ENCODE assay signal across 11 mouse cellular contexts in the genomic region with DNA sequence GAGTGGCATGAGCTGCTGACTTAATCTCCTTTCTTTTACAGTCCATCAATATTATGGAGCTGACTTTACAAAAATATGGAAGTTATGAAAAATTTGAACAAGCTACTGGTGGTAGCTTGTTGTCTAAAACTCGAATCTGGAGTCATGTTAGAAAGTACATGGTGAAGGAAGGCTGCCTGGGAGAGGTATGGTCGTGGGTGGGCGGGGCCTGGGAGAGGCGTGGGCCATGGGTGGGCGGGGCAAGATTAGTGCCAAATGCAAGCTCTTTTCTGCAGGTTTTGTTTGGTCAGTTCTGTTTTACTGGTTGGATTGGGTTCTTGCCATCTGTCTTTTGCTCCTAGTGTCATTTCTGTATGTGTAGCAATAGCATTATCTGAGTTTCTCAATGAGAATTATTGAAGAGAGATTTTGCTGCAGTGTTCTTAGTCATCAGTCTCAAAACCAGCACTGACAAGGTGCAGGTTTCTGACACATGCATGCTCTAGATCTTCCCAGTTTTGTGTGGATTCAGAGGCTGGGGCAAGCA. TPM values are rescaled to one million over a fixed set of nuclear protein-coding genes. Genes with fewer than 3 reads are reported as not detected.
A peak's percentile ranks its signal among the peaks of the same experiment; 100 is the strongest.
DNase-seq lines count a peak whose midpoint lies in the region; ATAC-seq and TF ChIP-seq lines count a peak whose summit lies in the region.
"Had no signal": no experiment of that assay in that cellular context is flagged by ENCODE, and none has a peak within 500 bp of the region (broad histone marks: within the 10 kb centered on the region; RNA-seq: fewer than 3 reads in every experiment).

No protein-coding gene starts in this region.

- peak; percentile 27 for DNase-seq in G1E (ENCODE audit: low spot score)
- DNase-seq in fat pad, adult 2 months (ENCODE audit: extremely low read depth, low read depth, low spot score): peak; percentile 39
- DNase-seq in liver, postnatal 0 days: peak; percentile 65
- DNase-seq in right cerebral cortex, postnatal 36 days (ENCODE audit: low spot score in 2 of 2): no peak

- WGBS in heart, embryonic 16.5 days: 35% methylated on average over 5 of the region's 5 CpGs
- 34% methylated on average over 5 of the region's 5 CpGs for WGBS in heart, embryonic 11.5 days (ENCODE audit: insufficient replicate concordance)
- WGBS in liver, postnatal 0 days (ENCODE audit: insufficient replicate concordance): 16% methylated on average over 5 of the region's 5 CpGs
- 50% methylated on average over 5 of the region's 5 CpGs for WGBS in neural tube, embryonic 15.5 days

- no peaks in the 10 kb centered on the region for H3K9me3 ChIP-seq in heart, embryonic 16.5 days (replicated peaks; ENCODE audit: control insufficient read depth, low read length)
- H3K9me3 ChIP-seq in heart, embryonic 11.5 days (replicated peaks; ENCODE audit: control insufficient read depth, low read length): 0 out of 2 replicates have a peak, but pooled peaks cover 3% of the 10 kb centered on the region
- no peaks in the 10 kb centered on the region for H3K9me3 ChIP-seq in G1E (replicated peaks)
- H3K9me3 ChIP-seq in liver, postnatal 0 days (ENCODE audit: low read length): no peaks in the 10 kb centered on the region
- H3K9me3 ChIP-seq in neural tube, embryonic 15.5 days (replicated peaks): no peaks in the 10 kb centered on the region

- H3K9ac ChIP-seq in heart, embryonic 16.5 days (ENCODE audit: low read length): no peak overlapping the region
- no peak overlapping the region for H3K9ac ChIP-seq in heart, embryonic 11.5 days (ENCODE audit: low read depth, low read length)
- no peak overlapping the region for H3K9ac ChIP-seq in liver, postnatal 0 days (replicated peaks)
- no peak overlapping the region for H3K9ac ChIP-seq in neural tube, embryonic 15.5 days (replicated peaks)

- TF ChIP-seq CTCF in G1E (IDR thresholded peaks at IDR 0.05; ENCODE audit: low read depth, low read length): no peak
- no peak for TF ChIP-seq CTCF in liver, postnatal 0 days (IDR thresholded peaks at IDR 0.05; ENCODE audit: low read depth)

- H3K27ac ChIP-seq in heart, embryonic 16.5 days (ENCODE audit: low read length): peak overlapping the region; percentile 55
- no peak overlapping the region for H3K27ac ChIP-seq in heart, embryonic 11.5 days (ENCODE audit: low read depth, low read length)
- peak overlapping the region; percentile 31; the same call in 1 of the 2 replicates for H3K27ac ChIP-seq in liver, postnatal 0 days (ENCODE audit: low read depth)
- H3K27ac ChIP-seq in neural tube, embryonic 15.5 days (replicated peaks): no peak overlapping the region

- no peak overlapping the region for H3K4me3 ChIP-seq in heart, embryonic 16.5 days (ENCODE audit: low read length)
- H3K4me3 ChIP-seq in heart, embryonic 11.5 days (ENCODE audit: low read depth, low read length): no peak overlapping the region
- H3K4me3 ChIP-seq in G1E (ENCODE audit: low read depth, low read length): no peak overlapping the region
- H3K4me3 ChIP-seq in liver, postnatal 0 days (ENCODE audit: low read depth, low read length): no peak overlapping the region
- H3K4me3 ChIP-seq in neural tube, embryonic 15.5 days (replicated peaks): no peak overlapping the region
- H3K4me3 ChIP-seq: erythroblast, embryonic 14.5 days had no signal

- ATAC-seq in heart, embryonic 16.5 days (replicated peaks; ENCODE audit: extremely low read depth, insufficient read depth, low FRiP score): 0 out of 2 replicates have a peak, but pooled peaks have one; percentile 34
- no peak for ATAC-seq in heart, embryonic 11.5 days (replicated peaks; ENCODE audit: insufficient number of reproducible peaks, low FRiP score, low TSS enrichment)
- ATAC-seq in G1E (ENCODE audit: extremely low read depth, insufficient number of reproducible peaks, low FRiP score, poor library complexity, severe bottlenecking): no peak
- ATAC-seq in liver, postnatal 0 days: peak; percentile 38; the same call in 1 of the 2 replicates
- no peak for ATAC-seq in cerebellum, adult (ENCODE audit: insufficient number of reproducible peaks, low FRiP score, low TSS enrichment)
- ATAC-seq in neural tube, embryonic 15.5 days (ENCODE audit: low FRiP score): no peak

- peak overlapping the region; percentile 40 for H3K4me2 ChIP-seq in heart, embryonic 16.5 days (ENCODE audit: low read depth, low read length)
- no peak overlapping the region for H3K4me2 ChIP-seq in heart, embryonic 11.5 days
- peak overlapping the region; percentile 63 for H3K4me2 ChIP-seq in liver, postnatal 0 days (ENCODE audit: low read depth, low read length)
- H3K4me2 ChIP-seq in neural tube, embryonic 15.5 days: no peak overlapping the region

- H3K27me3 ChIP-seq in heart, embryonic 16.5 days (ENCODE audit: control insufficient read depth, insufficient read depth, low read length): no peaks in the 10 kb centered on the region
- no peaks in the 10 kb centered on the region for H3K27me3 ChIP-seq in heart, embryonic 11.5 days (ENCODE audit: control insufficient read depth, insufficient read depth, low read length)
- H3K27me3 ChIP-seq in G1E (ENCODE audit: insufficient read depth, low read length): no peaks in the 10 kb centered on the region
- no peaks in the 10 kb centered on the region for H3K27me3 ChIP-seq in liver, postnatal 0 days (ENCODE audit: insufficient read depth, low read length)
- H3K27me3 ChIP-seq in neural tube, embryonic 15.5 days (replicated peaks): no peaks in the 10 kb centered on the region

- no peaks in the 10 kb centered on the region for H3K36me3 ChIP-seq in heart, embryonic 16.5 days (ENCODE audit: control insufficient read depth, insufficient read depth)
- no peaks in the 10 kb centered on the region for H3K36me3 ChIP-seq in heart, embryonic 11.5 days (ENCODE audit: control insufficient read depth, insufficient read depth, low read length)
- peaks cover 51% of the 10 kb centered on the region for H3K36me3 ChIP-seq in G1E (replicated peaks)
- no peaks in the 10 kb centered on the region for H3K36me3 ChIP-seq in liver, postnatal 0 days (replicated peaks; ENCODE audit: insufficient read depth, low read length)
- H3K36me3 ChIP-seq in neural tube, embryonic 15.5 days: peaks cover 16% of the 10 kb centered on the region

- H3K4me1 ChIP-seq in heart, embryonic 16.5 days (ENCODE audit: control insufficient read depth, insufficient read depth, low read length): peaks cover 8% of the 10 kb centered on the region
- H3K4me1 ChIP-seq in heart, embryonic 11.5 days (ENCODE audit: control insufficient read depth, insufficient read depth, low read length): 0 out of 2 replicates have a peak, but pooled peaks cover 3% of the 10 kb centered on the region
- H3K4me1 ChIP-seq in G1E (ENCODE audit: insufficient read depth, low read depth, low read length): peaks cover 8% of the 10 kb centered on the region
- H3K4me1 ChIP-seq in liver, postnatal 0 days (ENCODE audit: insufficient read depth): peaks cover 20% of the 10 kb centered on the region
- H3K4me1 ChIP-seq in neural tube, embryonic 15.5 days: 0 out of 2 replicates have a peak, but pooled peaks cover 4% of the 10 kb centered on the region

- TF ChIP-seq EP300 in liver, postnatal 0 days (IDR thresholded peaks at IDR 0.05; ENCODE audit: low read depth): no peak

RNA-seq across cellular contexts. Expression of a gene that starts 19.1 kb away (rescaled TPM):
- polyA plus RNA-seq in heart, embryonic 16.5 days (2015; fragmentation: Nextera tagmentation; extraction: Ambion mirVana): 3.0 and 3.7 TPM in 2 replicates
- polyA plus RNA-seq in heart, embryonic 11.5 days (2014; fragmentation: Nextera tagmentation; extraction: Ambion mirVana): 2.9 and 3.0 TPM in 2 replicates
- total RNA-seq in G1E (2014; fragmentation: Nextera tagmentation) (5.1 and 10.3 TPM in 2 replicates), G1E (2017) (6.8 and 7.9 TPM in 2 replicates)
- polyA plus RNA-seq in G1E (2012): 1.3 and 1.8 TPM in 2 replicates
- polyA plus RNA-seq in liver, postnatal 0 days (2015; fragmentation: Nextera tagmentation; extraction: Ambion mirVana): 1.2 and 1.6 TPM in 2 replicates
- 14.8 and 15.0 TPM in 2 replicates for polyA plus RNA-seq in neural tube, embryonic 15.5 days (2015; fragmentation: Nextera tagmentation; extraction: Ambion mirVana)

RNA-seq across cellular contexts. Expression of a gene that starts 23.7 kb away (rescaled TPM):
- not detected in 2 replicates for polyA plus RNA-seq in heart, embryonic 16.5 days (2015; fragmentation: Nextera tagmentation; extraction: Ambion mirVana)
- polyA plus RNA-seq in heart, embryonic 11.5 days (2014; fragmentation: Nextera tagmentation; extraction: Ambion mirVana): not detected in 2 replicates
- total RNA-seq in G1E (2014; fragmentation: Nextera tagmentation): not detected in 2 replicates
- not detected in 2 replicates for total RNA-seq in G1E (2017)
- polyA plus RNA-seq in G1E (2012): not detected in 2 replicates
- not detected in 2 replicates for polyA plus RNA-seq in liver, postnatal 0 days (2015; fragmentation: Nextera tagmentation; extraction: Ambion mirVana)
- polyA plus RNA-seq in neural tube, embryonic 15.5 days (2015; fragmentation: Nextera tagmentation; extraction: Ambion mirVana): not detected in 2 replicates
- total RNA-seq: left cerebral cortex, adult 8-10 months had no signal
- polyA plus RNA-seq: erythroblast, embryonic 14.5 days; hindbrain, embryonic 11.5 days had no signal

RNA-seq across cellular contexts. Expression of a gene that starts 39.2 kb away (rescaled TPM):
- polyA plus RNA-seq in heart, embryonic 16.5 days (2015; fragmentation: Nextera tagmentation; extraction: Ambion mirVana): 47.3 and 48.4 TPM in 2 replicates
- polyA plus RNA-seq in heart, embryonic 11.5 days (2014; fragmentation: Nextera tagmentation; extraction: Ambion mirVana): 42.4 and 48.0 TPM in 2 replicates
- total RNA-seq in G1E (2014; fragmentation: Nextera tagmentation) (119 and 130 TPM in 2 replicates), G1E (2017) (100 and 113 TPM in 2 replicates)
- 104 TPM in 2 replicates for polyA plus RNA-seq in G1E (2012)
- 42.2 and 47.9 TPM in 2 replicates for polyA plus RNA-seq in liver, postnatal 0 days (2015; fragmentation: Nextera tagmentation; extraction: Ambion mirVana)
- polyA plus RNA-seq in neural tube, embryonic 15.5 days (2015; fragmentation: Nextera tagmentation; extraction: Ambion mirVana): 72.1 and 78.8 TPM in 2 replicates

RNA-seq across cellular contexts. Expression of a gene that starts 41.4 kb away (rescaled TPM):
- 53.7 and 54.6 TPM in 2 replicates for polyA plus RNA-seq in heart, embryonic 16.5 days (2015; fragmentation: Nextera tagmentation; extraction: Ambion mirVana)
- polyA plus RNA-seq in heart, embryonic 11.5 days (2014; fragmentation: Nextera tagmentation; extraction: Ambion mirVana): 50.1 and 56.3 TPM in 2 replicates
- 183 and 184 TPM in 2 replicates for total RNA-seq in G1E (2014; fragmentation: Nextera tagmentation)
- total RNA-seq in G1E (2017): 62.1 and 62.4 TPM in 2 replicates
- polyA plus RNA-seq in G1E (2012): 6.8 and 8.7 TPM in 2 replicates
- polyA plus RNA-seq in liver, postnatal 0 days (2015; fragmentation: Nextera tagmentation; extraction: Ambion mirVana): 6.9 and 7.2 TPM in 2 replicates
- 3.7 and 11.2 TPM in 2 replicates for polyA plus RNA-seq in neural tube, embryonic 15.5 days (2015; fragmentation: Nextera tagmentation; extraction: Ambion mirVana)

RNA-seq across cellular contexts. Expression of a gene that starts 45.1 kb away (rescaled TPM):
- 7.9 and 8.1 TPM in 2 replicates for polyA plus RNA-seq in heart, embryonic 16.5 days (2015; fragmentation: Nextera tagmentation; extraction: Ambion mirVana)
- 8.2 and 8.6 TPM in 2 replicates for polyA plus RNA-seq in heart, embryonic 11.5 days (2014; fragmentation: Nextera tagmentation; extraction: Ambion mirVana)
- 18.5 and 26.9 TPM in 2 replicates for total RNA-seq in G1E (2014; fragmentation: Nextera tagmentation)
- total RNA-seq in G1E (2017): 12.8 and 18.4 TPM in 2 replicates
- 1.1 and 3.3 TPM in 2 replicates for polyA plus RNA-seq in G1E (2012)
- polyA plus RNA-seq in liver, postnatal 0 days (2015; fragmentation: Nextera tagmentation; extraction: Ambion mirVana): 1.6 and 1.8 TPM in 2 replicates
- polyA plus RNA-seq in neural tube, embryonic 15.5 days (2015; fragmentation: Nextera tagmentation; extraction: Ambion mirVana): 16.4 and 17.4 TPM in 2 replicates
- polyA plus RNA-seq: erythroblast, embryonic 14.5 days had no signal

Comparison
In these comparisons a context has a peak if more than half of its experiments do, and no peak if none do; other contexts are left out.
1. ATAC-seq: peak in heart, embryonic 16.5 days (single experiment) and liver, postnatal 0 days (single experiment); none in heart, embryonic 11.5 days (single experiment), G1E (single experiment), cerebellum, adult (single experiment) and neural tube, embryonic 15.5 days (single experiment).
2. H3K27ac ChIP-seq: peak in heart, embryonic 16.5 days (single experiment) and liver, postnatal 0 days (single experiment); none in heart, embryonic 11.5 days (single experiment) and neural tube, embryonic 15.5 days (single experiment).
3. H3K4me2 ChIP-seq: peak in heart, embryonic 16.5 days (single experiment) and liver, postnatal 0 days (single experiment); none in heart, embryonic 11.5 days (single experiment) and neural tube, embryonic 15.5 days (single experiment).
4. DNase-seq: peak in G1E (single experiment), fat pad, adult 2 months (single experiment) and liver, postnatal 0 days (single experiment); none in right cerebral cortex, postnatal 36 days (0 of 2).